Mouse (Mus musculus) midbrain, embryonic 11.5 days (tissue): ENCODE measurements at regions not wholly inside any gene's neighbourhood (a gene's known extent, or its start where the extent isn't known, plus 50 kb on each side); places are given as distances from the start of the nearest gene placed in this dataset.

Experiments
- ATAC-seq: fragments of 200-750 bp; cut with Nextera tagmentation; 2 replicates; pipeline ENCODE4 v1.8.0; 2017; ENCODE audit warnings: moderate TSS enrichment, moderate library complexity; ENCODE audit not compliant: low FRiP score
- DNase-seq: peaks from one replicate; pipeline ENCODE4 v3.0.0; 2015; ENCODE audit warnings: low spot score; ENCODE audit errors: missing footprints
- H3K27ac ChIP-seq: fragments of 300-500 bp; sonication (generic); 2 replicates; pipeline ENCODE4 v1.5.1; 2014; ENCODE audit warnings: low read depth, low read length
- H3K27me3 ChIP-seq: fragments of 300-500 bp; sonication (generic); 2 replicates; pipeline ENCODE4 v1.6.1; 2014; ENCODE audit warnings: mild to moderate bottlenecking, low read length, moderate library complexity, mixed read lengths; ENCODE audit not compliant: control insufficient read depth, insufficient read depth
- H3K36me3 ChIP-seq: fragments of 300-500 bp; sonication (generic); 2 replicates; pipeline ENCODE4 v1.6.1; 2014; ENCODE audit warnings: mild to moderate bottlenecking, low read length, moderate library complexity, mixed read lengths; ENCODE audit not compliant: control insufficient read depth, insufficient read depth
- H3K4me1 ChIP-seq: fragments of 300-500 bp; sonication (generic); 2 replicates; pipeline ENCODE4 v1.6.1; 2014; ENCODE audit warnings: low read length; ENCODE audit not compliant: control insufficient read depth, insufficient read depth
- H3K4me2 ChIP-seq: fragments of 300-500 bp; sonication (generic); 2 replicates; pipeline ENCODE4 v1.6.1; 2014; ENCODE audit warnings: mild to moderate bottlenecking, moderate library complexity
- H3K4me3 ChIP-seq: fragments of 300-500 bp; sonication (generic); 2 replicates; pipeline ENCODE4 v1.5.1; 2014; ENCODE audit warnings: low read depth, low read length
- H3K9ac ChIP-seq: fragments of 300-500 bp; sonication (generic); 2 replicates; pipeline ENCODE4 v1.6.1; 2014; ENCODE audit warnings: low read length
- H3K9me3 ChIP-seq: fragments of 300-500 bp; sonication (generic); 2 replicates; pipeline ENCODE4 v1.6.1; 2016; ENCODE audit warnings: low read length; ENCODE audit not compliant: control insufficient read depth
- WGBS: fragments of 180-500 bp; shearing (Covaris S2); extraction: QIAGEN DNeasy Blood & Tissue Kit; methylation state at CpG from one replicate; pipeline ENCODE4 v1.1.7; 2014; 5-methylcytosine and 5-hydroxymethylcytosine counted together

DNA sequence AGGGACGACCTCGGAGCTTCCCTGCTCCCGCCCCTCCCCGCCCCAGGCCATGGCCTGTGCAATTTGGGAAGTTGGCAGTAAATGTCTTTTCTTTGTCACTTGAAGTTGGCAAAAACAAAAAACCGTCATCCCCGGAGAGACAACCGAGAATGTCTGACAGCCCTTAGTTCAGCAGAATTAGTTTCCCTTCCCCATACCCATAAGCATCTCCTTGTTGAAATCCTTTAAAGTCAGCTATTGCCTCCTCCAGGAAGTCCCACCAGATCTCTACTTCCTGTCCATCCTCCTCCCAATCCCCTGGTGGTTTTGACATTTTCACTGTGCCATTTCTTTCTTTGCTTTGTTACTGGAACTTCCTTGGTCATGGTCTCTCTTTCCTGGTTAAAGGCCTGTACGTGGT is 54.8 kb downstream of the Foxb1 start:
- H3K4me1 ChIP-seq = no peaks in the 10 kb centered on the region

DNA sequence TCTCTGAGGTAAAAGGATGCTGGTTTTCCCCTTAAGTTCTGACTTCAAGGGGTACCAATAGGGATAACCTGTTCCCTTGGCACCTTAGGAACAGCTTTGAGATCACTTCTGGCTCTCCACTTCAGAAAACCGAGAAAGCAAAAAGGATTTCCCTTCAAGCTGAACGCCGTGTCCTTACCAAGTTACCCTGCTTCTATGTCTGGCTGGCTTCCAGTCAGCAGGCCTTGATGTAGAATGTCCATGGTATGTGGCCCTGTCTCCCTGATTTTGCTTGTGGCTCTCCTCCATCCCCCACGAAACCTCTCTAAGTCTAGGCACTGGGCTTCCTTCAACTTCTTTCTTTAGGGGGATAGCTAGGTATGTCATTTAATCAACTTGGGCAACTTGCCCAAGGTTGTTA is 55.7 kb downstream of the Foxb1 start:
- Histone ChIP-seq H3K4me2 (no peak overlapping the region), H3K4me3 (no peak overlapping the region), H3K9me3 (no peaks in the 10 kb centered on the region), H3K27ac (no peak overlapping the region), H3K36me3 (no peaks in the 10 kb centered on the region), H3K9ac (no peak overlapping the region), H3K4me1 (no peaks in the 10 kb centered on the region), H3K27me3 (no peaks in the 10 kb centered on the region; the same call in 1 of the 2 replicates)
- DNase-seq (no peak), ATAC-seq (no peak)
- WGBS = 91% methylated on average over 4 of the region's 4 CpGs

More for the DNA sequence above, 54.8 kb downstream of the Foxb1 start:
- no peaks in the 10 kb centered on the region; the same call in 1 of the 2 replicates for H3K27me3 ChIP-seq
- WGBS = 89% methylated on average over 8 of the region's 8 CpGs
- no peak overlapping the region for H3K27ac ChIP-seq
- H3K9ac ChIP-seq = no peak overlapping the region
- H3K9me3 ChIP-seq = no peaks in the 10 kb centered on the region
- H3K36me3 ChIP-seq = no peaks in the 10 kb centered on the region
- ATAC-seq (no peak), DNase-seq (no peak)
- H3K4me2 ChIP-seq = no peak overlapping the region
- H3K4me3 ChIP-seq = no peak overlapping the region

- 76% methylated on average over 7 of the region's 7 CpGs for WGBS
- Histone ChIP-seq H3K27me3 (no peaks in the 10 kb centered on the region; the same call in 1 of the 2 replicates), H3K9ac (no peak overlapping the region), H3K36me3 (no peaks in the 10 kb centered on the region), H3K4me1 (no peaks in the 10 kb centered on the region), H3K4me2 (no peak overlapping the region), H3K9me3 (no peaks in the 10 kb centered on the region), H3K27ac (no peak overlapping the region), H3K4me3 (no peak overlapping the region)
- DNase-seq (no peak), ATAC-seq (no peak)
Measured at GRCm38 (mm10) chr9:69703731-69704130, 57.0 kb downstream of the Foxb1 start.

GRCm38 (mm10) chr9:69702156-69702928 is 58.4 kb downstream of the Foxb1 start:
- Histone ChIP-seq H3K27me3 (no peaks in the 10 kb centered on the region; the same call in 1 of the 2 replicates), H3K27ac (no peak overlapping the region), H3K36me3 (no peaks in the 10 kb centered on the region), H3K4me2 (no peak overlapping the region), H3K4me1 (no peaks in the 10 kb centered on the region), H3K9me3 (no peaks in the 10 kb centered on the region), H3K9ac (no peak overlapping the region), H3K4me3 (no peak overlapping the region)
- DNase-seq = no peak
- WGBS = 87% methylated on average over 8 of the region's 8 CpGs
- no peak for ATAC-seq

DNA sequence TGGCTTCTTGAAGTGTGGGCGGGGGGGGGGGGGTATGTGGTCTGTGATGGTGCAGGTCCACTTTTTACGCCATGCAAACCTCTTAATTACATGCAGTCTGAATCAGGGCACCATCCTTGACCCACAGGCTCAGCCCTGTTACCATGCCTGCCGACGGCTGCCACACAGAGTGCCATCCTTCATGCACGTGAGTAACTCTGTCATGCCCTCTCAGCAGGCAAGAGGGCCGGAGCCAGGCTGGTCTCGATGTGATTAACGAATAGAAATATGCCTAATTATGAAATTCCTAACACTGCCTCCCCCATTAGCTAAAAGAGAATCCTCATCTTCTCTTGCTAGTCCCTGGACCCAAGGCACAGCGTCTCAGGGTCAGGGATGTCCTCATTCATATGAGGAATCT is 60.0 kb downstream of the Foxb1 start:
- Histone ChIP-seq H3K36me3 (no peaks in the 10 kb centered on the region), H3K27ac (no peak overlapping the region), H3K9ac (no peak overlapping the region), H3K4me2 (no peak overlapping the region), H3K27me3 (no peaks in the 10 kb centered on the region; the same call in 1 of the 2 replicates), H3K4me1 (no peaks in the 10 kb centered on the region), H3K9me3 (no peaks in the 10 kb centered on the region), H3K4me3 (no peak overlapping the region)
- WGBS = 78% methylated on average over 9 of the region's 9 CpGs
- ATAC-seq (no peak), DNase-seq (no peak)

DNA sequence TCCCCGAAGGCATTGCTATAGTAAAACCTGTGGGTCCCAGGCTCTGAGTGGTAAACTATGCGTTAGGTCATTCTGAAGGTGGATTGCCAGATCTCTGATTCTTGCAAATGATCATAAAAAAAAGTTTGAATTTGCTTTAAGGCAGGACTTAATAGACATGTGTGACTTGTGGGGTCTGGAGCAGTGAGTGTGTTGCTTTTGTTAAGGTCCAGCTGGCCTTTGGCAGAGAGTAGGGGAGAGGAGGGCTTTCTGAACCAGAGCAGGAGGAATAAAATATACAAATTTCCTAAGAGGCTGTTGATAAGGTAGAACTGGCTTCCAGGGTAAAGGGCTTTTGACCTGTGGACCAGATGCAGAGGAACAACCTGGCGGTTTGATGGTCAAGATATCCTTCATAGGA is 69.0 kb downstream of the Foxb1 start:
- no peak overlapping the region for H3K4me3 ChIP-seq
- 89% methylated on average over 3 of the region's 3 CpGs for WGBS

GRCm38 (mm10) chr9:69687349-69688123 is 73.2 kb downstream of the Foxb1 start:
- Histone ChIP-seq H3K27me3 (no peaks in the 10 kb centered on the region), H3K9ac (no peak overlapping the region), H3K4me1 (peaks cover 9% of the 10 kb centered on the region; the same call in 1 of the 2 replicates), H3K27ac (no peak overlapping the region), H3K4me3 (no peak overlapping the region), H3K9me3 (no peaks in the 10 kb centered on the region), H3K4me2 (no peak overlapping the region), H3K36me3 (no peaks in the 10 kb centered on the region)
- no peak for ATAC-seq
- WGBS = 45% methylated on average over 12 of the region's 12 CpGs
- no peak for DNase-seq

More for the DNA sequence above, 69.0 kb downstream of the Foxb1 start:
- Histone ChIP-seq H3K9ac (no peak overlapping the region), H3K27ac (no peak overlapping the region), H3K27me3 (no peaks in the 10 kb centered on the region), H3K36me3 (no peaks in the 10 kb centered on the region), H3K4me1 (peaks cover 9% of the 10 kb centered on the region; the same call in 1 of the 2 replicates), H3K4me2 (no peak overlapping the region), H3K9me3 (no peaks in the 10 kb centered on the region)
- ATAC-seq (no peak), DNase-seq (no peak)

DNA sequence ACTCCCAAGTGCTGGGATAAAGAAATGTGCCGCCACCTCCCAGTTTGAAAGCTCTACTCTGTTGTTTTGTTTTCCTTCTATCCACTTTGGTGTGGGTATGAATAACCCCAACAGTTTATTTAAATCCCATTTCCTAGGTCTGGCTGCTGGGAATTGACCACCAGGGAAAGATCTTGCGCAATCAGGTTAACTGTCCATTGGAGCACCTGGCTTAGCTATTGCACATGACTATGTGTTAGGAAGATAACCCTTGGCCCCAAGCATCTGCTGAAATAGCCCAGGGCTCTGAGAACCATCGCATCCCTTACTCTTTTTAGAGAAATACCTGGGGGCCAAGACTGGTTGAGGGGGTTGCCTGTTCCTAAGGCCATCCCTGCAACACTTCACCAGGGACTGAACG is 74.0 kb downstream of the Foxb1 start:
- ATAC-seq = no peak
- H3K9me3 ChIP-seq = no peaks in the 10 kb centered on the region
- peaks cover 13% of the 10 kb centered on the region for H3K4me1 ChIP-seq
- WGBS = 77% methylated on average over 4 of the region's 4 CpGs
- no peak overlapping the region for H3K27ac ChIP-seq
- no peaks in the 10 kb centered on the region for H3K36me3 ChIP-seq
- no peak for DNase-seq
- H3K9ac ChIP-seq = no peak overlapping the region
- no peaks in the 10 kb centered on the region for H3K27me3 ChIP-seq
- H3K4me2 ChIP-seq = no peak overlapping the region
- no peak overlapping the region for H3K4me3 ChIP-seq

DNA sequence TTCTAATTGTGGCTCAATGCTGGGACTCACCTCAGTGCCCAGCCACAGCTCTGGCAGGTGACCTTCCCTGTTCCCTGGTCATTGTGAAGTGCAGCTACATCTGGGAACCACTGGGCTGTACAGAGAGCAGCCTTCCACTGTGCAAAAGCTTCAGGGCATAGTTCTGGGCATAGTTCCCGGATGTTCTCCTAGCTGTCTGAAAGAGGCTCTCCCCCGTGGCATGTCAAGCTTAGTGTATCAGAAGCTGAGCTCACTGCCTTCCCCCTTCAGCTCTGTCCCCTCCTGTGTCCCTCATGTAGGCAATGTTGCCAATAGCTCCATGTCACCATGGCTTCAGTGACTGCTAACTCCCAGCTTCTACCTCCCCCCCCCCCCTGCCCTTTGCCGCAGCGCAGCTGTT is 75.1 kb downstream of the Foxb1 start:
- peaks cover 18% of the 10 kb centered on the region for H3K4me1 ChIP-seq
- H3K4me3 ChIP-seq = no peak overlapping the region
- no peaks in the 10 kb centered on the region for H3K36me3 ChIP-seq
- DNase-seq (no peak), ATAC-seq (no peak)
- H3K27ac ChIP-seq = no peak overlapping the region
- no peak overlapping the region for H3K4me2 ChIP-seq
- no peaks in the 10 kb centered on the region for H3K9me3 ChIP-seq
- no peak overlapping the region for H3K9ac ChIP-seq
- no peaks in the 10 kb centered on the region for H3K27me3 ChIP-seq
- WGBS = 72% methylated on average over 4 of the region's 4 CpGs
